Mouse (Mus musculus): ENCODE measurements around the gene Tenm3. TPM values are rescaled to one million over a fixed set of nuclear protein-coding genes. Genes with fewer than 3 reads are reported as not detected.

Tenm3 gene
- polyA plus RNA-seq, 1 experiment from 2014 or later, result 8.3 TPM

- peaks cover 23% of the 10 kb centered on the region for H3K36me3 ChIP-seq (ENCODE audit: control insufficient read depth, insufficient read depth, low read length)
- H3K27me3 ChIP-seq (ENCODE audit: control insufficient read depth, insufficient read depth, low read length), result no peaks in the 10 kb centered on the region
- H3K9ac ChIP-seq (ENCODE audit: low read length), result no peak overlapping the region
- H3K4me3 ChIP-seq (ENCODE audit: control insufficient read depth in 1 of 2, insufficient read depth in 1 of 2, low read depth in 1 of 2, low read length in 2 of 2), result no peak overlapping the region
- H3K27ac ChIP-seq (replicated peaks in 1 of 2; ENCODE audit: control insufficient read depth in 1 of 2, insufficient read depth in 1 of 2, low read depth in 2 of 2, low read length in 2 of 2), result no peak overlapping the region
- H3K9me3 ChIP-seq (ENCODE audit: control insufficient read depth, low read length), result 0 out of 2 replicates have a peak, but pooled peaks cover 4% of the 10 kb centered on the region
- ATAC-seq (ENCODE audit: insufficient number of reproducible peaks, insufficient read depth, low FRiP score, low read depth), result no peak
- H3K4me1 ChIP-seq (ENCODE audit: control insufficient read depth in 2 of 2, insufficient read depth in 2 of 2, low read length in 2 of 2), result peaks cover 3 to 7% of the 10 kb centered on the region in 2 experiments
- no peak overlapping the region for H3K4me2 ChIP-seq (ENCODE audit: low read length)
- WGBS, result 76% methylated on average over 9 of the region's 9 CpGs
Observed at GRCm38 (mm10) chr8:48231882-48232281, 611.9 kb downstream of the Tenm3 start.

- Histone ChIP-seq H3K4me3 (ENCODE audit: control insufficient read depth in 1 of 2, insufficient read depth in 1 of 2, low read depth in 1 of 2, low read length in 2 of 2) (no peak overlapping the region), H3K4me1 (ENCODE audit: control insufficient read depth in 2 of 2, insufficient read depth in 2 of 2, low read length in 2 of 2) (peaks cover 3 to 7% of the 10 kb centered on the region in 2 experiments), H3K27me3 (ENCODE audit: control insufficient read depth, insufficient read depth, low read length) (no peaks in the 10 kb centered on the region), H3K9me3 (ENCODE audit: control insufficient read depth, low read length) (0 out of 2 replicates have a peak, but pooled peaks cover 4% of the 10 kb centered on the region), H3K9ac (ENCODE audit: low read length) (no peak overlapping the region), H3K4me2 (ENCODE audit: low read length) (no peak overlapping the region), H3K36me3 (ENCODE audit: control insufficient read depth, insufficient read depth, low read length) (peaks cover 20% of the 10 kb centered on the region), H3K27ac (replicated peaks in 1 of 2; ENCODE audit: control insufficient read depth in 1 of 2, insufficient read depth in 1 of 2, low read depth in 2 of 2, low read length in 2 of 2) (no peak overlapping the region)
- 91% methylated on average over 9 of the region's 9 CpGs for WGBS
- ATAC-seq (ENCODE audit: insufficient number of reproducible peaks, insufficient read depth, low FRiP score, low read depth), result no peak
Observed at GRCm38 (mm10) chr8:48231389-48231788, 612.4 kb downstream of the Tenm3 start.

GRCm38 (mm10) chr8:48228676-48229075 is 615.1 kb downstream of the Tenm3 start:
- no peak for ATAC-seq (ENCODE audit: insufficient number of reproducible peaks, insufficient read depth, low FRiP score, low read depth)
- no peaks in the 10 kb centered on the region for H3K27me3 ChIP-seq (ENCODE audit: control insufficient read depth, insufficient read depth, low read length)
- 92% methylated on average over 35 of the region's 35 CpGs for whole genome bisulfite sequencing

GRCm38 (mm10) chr8:48224753-48225152 is 619.0 kb downstream of the Tenm3 start:
- Histone ChIP-seq H3K27ac (replicated peaks in 1 of 2; ENCODE audit: control insufficient read depth in 1 of 2, insufficient read depth in 1 of 2, low read depth in 2 of 2, low read length in 2 of 2) (no peak overlapping the region), H3K9ac (ENCODE audit: low read length) (peak overlapping the region; percentile 34; the same call in 1 of the 2 replicates), H3K4me1 (ENCODE audit: control insufficient read depth in 2 of 2, insufficient read depth in 2 of 2, low read length in 2 of 2) (peaks cover 8 to 17% of the 10 kb centered on the region in 2 experiments; a peak in 3 of 4 replicates), H3K27me3 (ENCODE audit: control insufficient read depth, insufficient read depth, low read length) (no peaks in the 10 kb centered on the region), H3K36me3 (ENCODE audit: control insufficient read depth, insufficient read depth, low read length) (peaks cover 7% of the 10 kb centered on the region), H3K4me3 (ENCODE audit: control insufficient read depth in 1 of 2, insufficient read depth in 1 of 2, low read depth in 1 of 2, low read length in 2 of 2) (peak overlapping the region; percentile 17 to 19; a peak in 3 of 4 replicates), H3K9me3 (ENCODE audit: control insufficient read depth, low read length) (no peaks in the 10 kb centered on the region), H3K4me2 (ENCODE audit: low read length) (peak overlapping the region; percentile 64)
- WGBS, result 22% methylated on average over 11 of the region's 11 CpGs
- no peak for ATAC-seq (ENCODE audit: insufficient number of reproducible peaks, insufficient read depth, low FRiP score, low read depth)

More at GRCm38 (mm10) chr8:48228676-48229075, 615.1 kb downstream of the Tenm3 start:
- Histone ChIP-seq H3K36me3 (ENCODE audit: control insufficient read depth, insufficient read depth, low read length) (peaks cover 7% of the 10 kb centered on the region), H3K9me3 (ENCODE audit: control insufficient read depth, low read length) (no peaks in the 10 kb centered on the region), H3K4me3 (ENCODE audit: control insufficient read depth in 1 of 2, insufficient read depth in 1 of 2, low read depth in 1 of 2, low read length in 2 of 2) (no peak overlapping the region), H3K4me1 (ENCODE audit: control insufficient read depth in 2 of 2, insufficient read depth in 2 of 2, low read length in 2 of 2) (peaks cover 10 to 11% of the 10 kb centered on the region in 2 experiments), H3K27ac (replicated peaks in 1 of 2; ENCODE audit: control insufficient read depth in 1 of 2, insufficient read depth in 1 of 2, low read depth in 2 of 2, low read length in 2 of 2) (no peak overlapping the region), H3K9ac (ENCODE audit: low read length) (no peak overlapping the region), H3K4me2 (ENCODE audit: low read length) (no peak overlapping the region)

- peak overlapping the region; percentile 43 to 47 for H3K4me3 ChIP-seq (ENCODE audit: control insufficient read depth in 1 of 2, insufficient read depth in 1 of 2, low read depth in 1 of 2, low read length in 2 of 2)
- H3K27me3 ChIP-seq (ENCODE audit: control insufficient read depth, insufficient read depth, low read length), result no peaks in the 10 kb centered on the region
- WGBS, result 7% methylated on average over 11 of the region's 11 CpGs
- H3K36me3 ChIP-seq (ENCODE audit: control insufficient read depth, insufficient read depth, low read length), result no peaks in the 10 kb centered on the region
- peak overlapping the region; percentile 77 for H3K4me2 ChIP-seq (ENCODE audit: low read length)
- ATAC-seq (ENCODE audit: insufficient number of reproducible peaks, insufficient read depth, low FRiP score, low read depth), result peak; percentile 37; the same call in 1 of the 2 replicates
- H3K27ac ChIP-seq (replicated peaks in 1 of 2; ENCODE audit: control insufficient read depth in 1 of 2, insufficient read depth in 1 of 2, low read depth in 2 of 2, low read length in 2 of 2), result no peak overlapping the region
- H3K4me1 ChIP-seq (ENCODE audit: control insufficient read depth in 2 of 2, insufficient read depth in 2 of 2, low read length in 2 of 2), result peaks cover 8 to 17% of the 10 kb centered on the region in 2 experiments; a peak in 3 of 4 replicates
- peak overlapping the region; percentile 69 for H3K9ac ChIP-seq (ENCODE audit: low read length)
- H3K9me3 ChIP-seq (ENCODE audit: control insufficient read depth, low read length), result no peaks in the 10 kb centered on the region
Observed at GRCm38 (mm10) chr8:48222429-48222769, 621.4 kb downstream of the Tenm3 start.

GRCm38 (mm10) chr8:48221724-48222428 is 621.9 kb downstream of the Tenm3 start:
- WGBS, result 17% methylated on average over 16 of the region's 16 CpGs
- Histone ChIP-seq H3K4me3 (ENCODE audit: control insufficient read depth in 1 of 2, insufficient read depth in 1 of 2, low read depth in 1 of 2, low read length in 2 of 2) (peak overlapping the region; percentile 43 to 47), H3K4me1 (ENCODE audit: control insufficient read depth in 2 of 2, insufficient read depth in 2 of 2, low read length in 2 of 2) (peaks cover 8 to 17% of the 10 kb centered on the region in 2 experiments; a peak in 3 of 4 replicates), H3K4me2 (ENCODE audit: low read length) (peak overlapping the region; percentile 77), H3K9me3 (ENCODE audit: control insufficient read depth, low read length) (no peaks in the 10 kb centered on the region), H3K27ac (replicated peaks in 1 of 2; ENCODE audit: control insufficient read depth in 1 of 2, insufficient read depth in 1 of 2, low read depth in 2 of 2, low read length in 2 of 2) (no peak overlapping the region), H3K36me3 (ENCODE audit: control insufficient read depth, insufficient read depth, low read length) (no peaks in the 10 kb centered on the region), H3K9ac (ENCODE audit: low read length) (peak overlapping the region; percentile 69), H3K27me3 (ENCODE audit: control insufficient read depth, insufficient read depth, low read length) (no peaks in the 10 kb centered on the region)
- ATAC-seq (ENCODE audit: insufficient number of reproducible peaks, insufficient read depth, low FRiP score, low read depth), result peak; percentile 16; the same call in 1 of the 2 replicates

GRCm38 (mm10) chr8:48221304-48221703 is 622.4 kb downstream of the Tenm3 start:
- WGBS, result 59% methylated on average over 11 of the region's 11 CpGs
- Histone ChIP-seq H3K27ac (replicated peaks in 1 of 2; ENCODE audit: control insufficient read depth in 1 of 2, insufficient read depth in 1 of 2, low read depth in 2 of 2, low read length in 2 of 2) (no peak overlapping the region), H3K27me3 (ENCODE audit: control insufficient read depth, insufficient read depth, low read length) (no peaks in the 10 kb centered on the region), H3K4me1 (ENCODE audit: control insufficient read depth in 2 of 2, insufficient read depth in 2 of 2, low read length in 2 of 2) (peaks cover 8 to 17% of the 10 kb centered on the region in 2 experiments; a peak in 3 of 4 replicates), H3K9me3 (ENCODE audit: control insufficient read depth, low read length) (no peaks in the 10 kb centered on the region), H3K9ac (ENCODE audit: low read length) (no peak overlapping the region), H3K4me2 (ENCODE audit: low read length) (peak overlapping the region; percentile 77), H3K4me3 (ENCODE audit: control insufficient read depth in 1 of 2, insufficient read depth in 1 of 2, low read depth in 1 of 2, low read length in 2 of 2) (no peak overlapping the region), H3K36me3 (ENCODE audit: control insufficient read depth, insufficient read depth, low read length) (no peaks in the 10 kb centered on the region)
- no peak for ATAC-seq (ENCODE audit: insufficient number of reproducible peaks, insufficient read depth, low FRiP score, low read depth)

All from heart, embryonic 14.5 days (tissue).